Mouse (Mus musculus) forebrain, postnatal 0 days (tissue): ENCODE results near the gene Cend1. TPM values are rescaled to one million over a fixed set of nuclear protein-coding genes. Genes with fewer than 3 reads are reported as not detected.

Source experiments
- ATAC-seq: fragments of 200-750 bp; cut with Nextera tagmentation; 2 replicates; pipeline ENCODE4 v1.8.0; 2017; ENCODE audit warnings: mild to moderate bottlenecking, moderate library complexity
- DNase-seq: peaks from one replicate; pipeline ENCODE4 v3.0.0-alpha.2; 2015
- H3K27ac ChIP-seq: fragments of 300-500 bp; sonication (generic); 2 replicates; pipeline ENCODE4 v1.5.1; 2014; ENCODE audit warnings: low read depth, mild to moderate bottlenecking, antibody characterized with exemption, low read length, moderate library complexity, mixed read lengths
- H3K27me3 ChIP-seq: fragments of 300-500 bp; sonication (generic); 2 replicates; pipeline ENCODE4 v1.6.1; 2014; ENCODE audit warnings: mild to moderate bottlenecking, low read length, mixed read lengths; ENCODE audit not compliant: insufficient read depth
- H3K36me3 ChIP-seq: fragments of 300-500 bp; sonication (generic); 2 replicates; pipeline ENCODE4 v1.6.1; 2014; ENCODE audit warnings: mild to moderate bottlenecking, moderate library complexity; ENCODE audit not compliant: insufficient read depth
- H3K4me1 ChIP-seq: fragments of 300-500 bp; sonication (generic); 2 replicates; pipeline ENCODE4 v1.6.1; 2014; ENCODE audit warnings: antibody characterized with exemption; ENCODE audit not compliant: insufficient read depth
- H3K4me2 ChIP-seq: fragments of 300-500 bp; sonication (generic); 2 replicates; pipeline ENCODE4 v1.6.1; 2014; ENCODE audit warnings: low read depth, mild to moderate bottlenecking, moderate library complexity
- H3K4me3 ChIP-seq: fragments of 300-500 bp; sonication (generic); 2 replicates; pipeline ENCODE4 v1.5.1; 2014; ENCODE audit warnings: low read depth, low read length, mixed read lengths
- H3K9ac ChIP-seq: fragments of 300-500 bp; sonication (generic); 2 replicates; pipeline ENCODE4 v1.6.1; 2014; ENCODE audit warnings: mild to moderate bottlenecking
- H3K9me3 ChIP-seq: fragments of 300-500 bp; sonication (generic); 2 replicates; pipeline ENCODE4 v1.6.1; 2016; ENCODE audit warnings: low read length
- CTCF ChIP-seq: sonication (generic); IDR thresholded peaks from 2 replicates; pipeline ENCODE4 v1.5.1; 2016; ENCODE audit warnings: antibody characterized with exemption, control low read depth, low read depth
- WGBS: fragments of 180-500 bp; shearing (Covaris S2); extraction: QIAGEN DNeasy Blood & Tissue Kit; methylation state at CpG from one replicate; pipeline ENCODE4 v1.1.7; 2014; 5-methylcytosine and 5-hydroxymethylcytosine counted together
- polyA plus RNA-seq: library from polyadenylated mRNA; unstranded; fragments of >200 nt; fragmentation: Nextera tagmentation; extraction: Ambion mirVana; gene quantifications from 2 replicates; pipeline ENCODE4 v1.2.1, GENCODE M21; 2015
- total RNA-seq: library from RNA; depleted of rRNA; stranded (reverse); fragments of >200 nt; gene quantifications from 2 replicates; pipeline ENCODE4 v1.2.3, GENCODE M21; 2014; rRNA removed

Cend1 gene
- total and polyA plus RNA-seq, 2 experiments from 2014 or later: 83.3 to 125 TPM

DNA sequence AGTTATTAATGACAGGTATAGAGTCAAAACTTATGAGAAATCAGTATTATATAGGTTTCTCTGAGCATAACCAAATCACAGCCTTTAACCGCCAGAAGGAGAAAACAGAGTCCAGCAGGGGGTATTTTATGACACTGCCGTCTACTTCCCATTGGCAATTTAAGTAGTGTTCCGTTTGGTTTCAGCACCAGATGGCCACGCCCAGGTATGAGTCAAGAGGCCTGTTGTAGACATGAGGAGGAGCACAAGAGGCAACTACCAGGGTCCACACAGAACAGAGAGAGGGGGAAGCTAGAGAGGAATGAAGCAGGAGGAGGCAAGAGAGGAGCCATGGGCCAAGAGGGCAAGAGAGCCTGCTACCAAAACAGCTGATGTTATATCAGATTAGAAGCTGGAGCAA lies 49.7 kb downstream of the Cend1 start:
- no peaks in the 10 kb centered on the region for H3K4me1 ChIP-seq
- no peak overlapping the region for H3K27ac ChIP-seq
- 70% methylated on average over 4 of the region's 4 CpGs for WGBS
- no peak overlapping the region for H3K4me2 ChIP-seq
- H3K27me3 ChIP-seq: no peaks in the 10 kb centered on the region
- no peak overlapping the region for H3K9ac ChIP-seq
- TF ChIP-seq CTCF: no peak
- DNase-seq (no peak), ATAC-seq (no peak)
- no peaks in the 10 kb centered on the region for H3K36me3 ChIP-seq
- H3K9me3 ChIP-seq: no peaks in the 10 kb centered on the region
- no peak overlapping the region for H3K4me3 ChIP-seq

Other genes with a start within 250 kb of the Cend1 start
- 103 and 149 TPM in 2 replicates for gene Hras, start 235.5 kb downstream of the Cend1 start, total RNA-seq
- 198 and 199 TPM in 2 replicates for gene Hras, start 235.5 kb downstream of the Cend1 start, polyA plus RNA-seq
- 11.1 and 11.7 TPM in 2 replicates for gene Lrrc56, start 235.3 kb downstream of the Cend1 start, total RNA-seq
- gene Lrrc56, start 235.3 kb downstream of the Cend1 start, polyA plus RNA-seq: 10.2 and 10.7 TPM in 2 replicates
- 0.62 TPM in 1 of 2 replicates, not detected in the other for gene Lmntd2, start 215.4 kb downstream of the Cend1 start, total RNA-seq
- 0.15 and 0.33 TPM in 2 replicates for gene Lmntd2, start 215.4 kb downstream of the Cend1 start, polyA plus RNA-seq
- 13.3 and 15.8 TPM in 2 replicates for gene Rassf7, start 213.6 kb downstream of the Cend1 start, total RNA-seq
- gene Rassf7, start 213.6 kb downstream of the Cend1 start, polyA plus RNA-seq: 15.6 and 19.1 TPM in 2 replicates
- 50.2 and 53.8 TPM in 2 replicates for gene Phrf1, start 200.7 kb downstream of the Cend1 start, total RNA-seq
- gene Phrf1, start 200.7 kb downstream of the Cend1 start, polyA plus RNA-seq: 26.1 and 35.8 TPM in 2 replicates
- 1.3 and 3.8 TPM in 2 replicates for gene Irf7, start 163.0 kb downstream of the Cend1 start, total RNA-seq
- 3.4 and 3.7 TPM in 2 replicates for gene Irf7, start 163.0 kb downstream of the Cend1 start, polyA plus RNA-seq
- gene Cdhr5, start 152.7 kb downstream of the Cend1 start, total RNA-seq: not detected in 2 replicates
- gene Cdhr5, start 152.7 kb downstream of the Cend1 start, polyA plus RNA-seq: not detected in 2 replicates
- gene Sct, start 150.4 kb downstream of the Cend1 start, total RNA-seq: not detected in 2 replicates
- 2.9 and 3.9 TPM in 2 replicates for gene Sct, start 150.4 kb downstream of the Cend1 start, polyA plus RNA-seq
- 0.31 and 0.38 TPM in 2 replicates for gene Drd4, start 137.5 kb downstream of the Cend1 start, total RNA-seq
- gene Drd4, start 137.5 kb downstream of the Cend1 start, polyA plus RNA-seq: 0.90 and 0.98 TPM in 2 replicates
- gene Deaf1, start 101.8 kb downstream of the Cend1 start, total RNA-seq: 238 and 239 TPM in 2 replicates
- gene Deaf1, start 101.8 kb downstream of the Cend1 start, polyA plus RNA-seq: 282 and 289 TPM in 2 replicates
- 25.2 and 33.2 TPM in 2 replicates for gene Tmem80, start 101.8 kb downstream of the Cend1 start, total RNA-seq
- 32.9 and 34.7 TPM in 2 replicates for gene Tmem80, start 101.8 kb downstream of the Cend1 start, polyA plus RNA-seq
- 1.0 and 1.1 TPM in 2 replicates for gene Eps8l2, start 90.6 kb downstream of the Cend1 start, total RNA-seq
- gene Eps8l2, start 90.6 kb downstream of the Cend1 start, polyA plus RNA-seq: 0.74 and 0.82 TPM in 2 replicates
- 224 and 297 TPM in 2 replicates for gene Taldo1, start 37.3 kb downstream of the Cend1 start, total RNA-seq
- gene Taldo1, start 37.3 kb downstream of the Cend1 start, polyA plus RNA-seq: 304 and 352 TPM in 2 replicates
- gene Gatd1, start 15.4 kb downstream of the Cend1 start, total RNA-seq: 58.9 and 65.0 TPM in 2 replicates
- gene Gatd1, start 15.4 kb downstream of the Cend1 start, polyA plus RNA-seq: 50.5 and 56.0 TPM in 2 replicates
- 115 and 141 TPM in 2 replicates for gene Slc25a22, start 8.4 kb upstream of the Cend1 start, total RNA-seq
- 106 and 132 TPM in 2 replicates for gene Slc25a22, start 8.4 kb upstream of the Cend1 start, polyA plus RNA-seq
- gene Pidd1, start 14.5 kb upstream of the Cend1 start, total RNA-seq: 2.0 and 2.2 TPM in 2 replicates
- gene Pidd1, start 14.5 kb upstream of the Cend1 start, polyA plus RNA-seq: 2.3 and 2.4 TPM in 2 replicates
- gene Rplp2, start 17.9 kb upstream of the Cend1 start, total RNA-seq: 312 and 427 TPM in 2 replicates
- gene Rplp2, start 17.9 kb upstream of the Cend1 start, polyA plus RNA-seq: 868 and 1,034 TPM in 2 replicates
- 6.2 and 7.7 TPM in 2 replicates for gene Pnpla2, start 25.7 kb upstream of the Cend1 start, total RNA-seq
- gene Pnpla2, start 25.7 kb upstream of the Cend1 start, polyA plus RNA-seq: 18.3 and 22.4 TPM in 2 replicates
- gene Cracr2b, start 31.6 kb upstream of the Cend1 start, total RNA-seq: 4.5 and 7.2 TPM in 2 replicates
- 5.2 and 6.7 TPM in 2 replicates for gene Cracr2b, start 31.6 kb upstream of the Cend1 start, polyA plus RNA-seq
- 55.8 and 62.4 TPM in 2 replicates for gene Cd151, start 37.9 kb upstream of the Cend1 start, total RNA-seq
- 12.4 and 18.7 TPM in 2 replicates for gene Cd151, start 37.9 kb upstream of the Cend1 start, polyA plus RNA-seq
- 21.1 and 24.6 TPM in 2 replicates for gene Polr2l, start 45.6 kb upstream of the Cend1 start, total RNA-seq
- 73.2 and 74.8 TPM in 2 replicates for gene Polr2l, start 45.6 kb upstream of the Cend1 start, polyA plus RNA-seq
- 52.5 and 79.6 TPM in 2 replicates for gene Tspan4, start 45.7 kb upstream of the Cend1 start, total RNA-seq
- gene Tspan4, start 45.7 kb upstream of the Cend1 start, polyA plus RNA-seq: 54.9 and 57.9 TPM in 2 replicates
- gene Chid1, start 110.4 kb upstream of the Cend1 start, total RNA-seq: 40.5 and 42.0 TPM in 2 replicates
- 38.9 and 42.0 TPM in 2 replicates for gene Chid1, start 110.4 kb upstream of the Cend1 start, polyA plus RNA-seq
- 154 and 187 TPM in 2 replicates for gene Ap2a2, start 132.7 kb upstream of the Cend1 start, total RNA-seq
- 91.5 and 112 TPM in 2 replicates for gene Ap2a2, start 132.7 kb upstream of the Cend1 start, polyA plus RNA-seq
- gene Muc6, start 225.8 kb upstream of the Cend1 start, total RNA-seq: not detected in 2 replicates
- gene Muc6, start 225.8 kb upstream of the Cend1 start, polyA plus RNA-seq: 0.04 and 0.07 TPM in 2 replicates